Mouse (Mus musculus): ENCODE measurements around the gene Adamts14. TPM values are rescaled to one million over a fixed set of nuclear protein-coding genes. Genes with fewer than 3 reads are reported as not detected.

The Adamts14 gene
- polyA plus RNA-seq, 1 experiment from 2014 or later: 1.8 TPM

DNA sequence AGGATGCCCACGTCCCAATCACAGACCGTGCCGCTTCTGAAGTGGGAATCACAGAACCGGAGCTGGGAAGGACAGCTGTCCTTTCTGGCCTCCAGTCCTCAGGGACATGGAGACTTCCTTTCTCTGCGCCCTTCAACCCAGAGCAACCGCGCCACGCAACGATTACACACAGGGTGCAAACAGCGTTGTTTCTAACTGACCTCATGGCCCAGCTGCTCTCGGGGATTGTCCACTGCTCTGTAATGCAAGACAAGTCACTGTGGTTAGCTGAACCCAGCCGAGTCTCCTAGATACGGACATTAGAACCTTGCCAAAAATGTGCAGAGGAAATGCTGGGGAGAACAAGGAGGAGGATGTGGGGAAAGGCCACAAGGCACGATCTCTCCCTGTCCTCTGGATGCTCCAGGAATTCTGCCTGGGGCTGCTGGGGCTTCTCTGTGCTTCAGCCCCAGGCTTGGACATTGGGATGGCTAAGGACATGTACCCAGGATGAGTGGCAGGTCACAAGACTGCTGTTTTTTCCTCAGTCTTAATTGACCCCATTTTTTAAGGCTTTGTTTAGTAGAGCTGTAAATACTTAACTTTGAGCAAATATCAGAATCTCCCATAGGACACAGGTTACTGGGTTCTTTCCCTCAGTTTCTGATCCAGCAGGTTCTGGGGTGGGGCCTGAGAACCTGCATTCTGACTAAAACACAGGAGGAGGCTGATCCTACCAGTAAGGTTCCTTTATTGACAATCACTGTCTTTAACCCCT is 4.9 kb upstream of the Adamts14 start:
- 51% methylated on average over 14 of the region's 14 CpGs for WGBS
- Histone ChIP-seq H3K9me3 (ENCODE audit: low read length) (no peaks in the 10 kb centered on the region), H3K4me2 (replicated peaks; ENCODE audit: low read depth, low read length) (no peak overlapping the region), H3K4me3 (ENCODE audit: low read depth, low read length) (no peak overlapping the region), H3K27ac (ENCODE audit: low read length) (0 out of 2 replicates have a peak overlapping the region, but pooled peaks have one; percentile 2), H3K9ac (replicated peaks; ENCODE audit: low read depth) (no peak overlapping the region), H3K4me1 (ENCODE audit: insufficient read depth, low read depth, low read length) (no peaks in the 10 kb centered on the region), H3K36me3 (ENCODE audit: insufficient read depth, low read length) (no peaks in the 10 kb centered on the region), H3K27me3 (replicated peaks; ENCODE audit: insufficient read depth, low read length) (no peaks in the 10 kb centered on the region)
- DNase-seq (ENCODE audit: low spot score) (peak; percentile 70), ATAC-seq (peak; percentile 46)
- no peak for TF ChIP-seq EP300 (IDR thresholded peaks at IDR 0.05)
- no peak for TF ChIP-seq CTCF (IDR thresholded peaks at IDR 0.05)

DNA sequence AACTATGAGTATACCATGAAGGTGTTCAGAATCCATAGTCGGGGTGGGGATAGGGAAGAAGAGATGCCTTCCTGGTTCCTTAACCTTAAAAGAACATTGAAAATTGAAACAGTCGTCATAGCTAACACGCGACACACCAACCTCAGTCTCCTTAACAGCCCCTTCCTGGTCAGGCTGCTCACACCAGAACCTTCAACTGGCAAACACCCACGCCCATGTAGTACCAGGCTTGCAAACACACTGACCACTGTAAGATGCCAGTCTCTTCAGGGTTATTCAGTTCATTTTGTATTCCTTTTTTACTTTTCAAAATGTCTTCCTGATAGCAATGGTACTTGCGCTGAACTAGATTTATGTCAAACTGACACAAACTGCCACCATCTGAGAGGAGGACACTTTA is 3.8 kb upstream of the Adamts14 start:
- Histone ChIP-seq H3K9me3 (ENCODE audit: low read length) (no peaks in the 10 kb centered on the region), H3K4me1 (ENCODE audit: insufficient read depth, low read depth, low read length) (no peaks in the 10 kb centered on the region), H3K4me3 (ENCODE audit: low read depth, low read length) (no peak overlapping the region), H3K27ac (ENCODE audit: low read length) (no peak overlapping the region), H3K4me2 (replicated peaks; ENCODE audit: low read depth, low read length) (no peak overlapping the region), H3K27me3 (replicated peaks; ENCODE audit: insufficient read depth, low read length) (0 out of 2 replicates have a peak, but pooled peaks cover 3% of the 10 kb centered on the region), H3K9ac (replicated peaks; ENCODE audit: low read depth) (no peak overlapping the region), H3K36me3 (ENCODE audit: insufficient read depth, low read length) (no peaks in the 10 kb centered on the region)
- TF ChIP-seq EP300 (IDR thresholded peaks at IDR 0.05) (no peak), CTCF (IDR thresholded peaks at IDR 0.05) (no peak)
- WGBS: 91% methylated on average over 6 of the region's 6 CpGs
- ATAC-seq (no peak), DNase-seq (ENCODE audit: low spot score) (no peak)

- WGBS: 2% methylated on average over 5 of the region's 5 CpGs
- Histone ChIP-seq H3K4me1 (ENCODE audit: insufficient read depth, low read depth, low read length) (no peaks in the 10 kb centered on the region), H3K9me3 (ENCODE audit: low read length) (no peaks in the 10 kb centered on the region), H3K36me3 (ENCODE audit: insufficient read depth, low read length) (no peaks in the 10 kb centered on the region), H3K27ac (ENCODE audit: low read length) (no peak overlapping the region), H3K4me2 (replicated peaks; ENCODE audit: low read depth, low read length) (no peak overlapping the region), H3K27me3 (replicated peaks; ENCODE audit: insufficient read depth, low read length) (0 out of 2 replicates have a peak, but pooled peaks cover 5% of the 10 kb centered on the region), H3K4me3 (ENCODE audit: low read depth, low read length) (no peak overlapping the region), H3K9ac (replicated peaks; ENCODE audit: low read depth) (no peak overlapping the region)
- TF ChIP-seq EP300 (IDR thresholded peaks at IDR 0.05): no peak
- TF ChIP-seq CTCF (IDR thresholded peaks at IDR 0.05): peak; percentile 89
- ATAC-seq (peak; percentile 16; the same call in 1 of the 2 replicates), DNase-seq (ENCODE audit: low spot score) (peak; percentile 75)
These were observed 2.5 kb upstream of the Adamts14 start for GRCm38 (mm10) chr10:61275669-61276110.

GRCm38 (mm10) chr10:61274532-61274931 is 1.3 kb upstream of the Adamts14 start:
- no peak for TF ChIP-seq EP300 (IDR thresholded peaks at IDR 0.05)
- Histone ChIP-seq H3K9ac (replicated peaks; ENCODE audit: low read depth) (no peak overlapping the region), H3K36me3 (ENCODE audit: insufficient read depth, low read length) (no peaks in the 10 kb centered on the region), H3K27me3 (replicated peaks; ENCODE audit: insufficient read depth, low read length) (0 out of 2 replicates have a peak, but pooled peaks cover 5% of the 10 kb centered on the region), H3K27ac (ENCODE audit: low read length) (no peak overlapping the region), H3K4me3 (ENCODE audit: low read depth, low read length) (no peak overlapping the region), H3K4me2 (replicated peaks; ENCODE audit: low read depth, low read length) (no peak overlapping the region), H3K4me1 (ENCODE audit: insufficient read depth, low read depth, low read length) (no peaks in the 10 kb centered on the region), H3K9me3 (ENCODE audit: low read length) (no peaks in the 10 kb centered on the region)
- DNase-seq (ENCODE audit: low spot score) (peak; percentile 8), ATAC-seq (no peak)
- 45% methylated on average over 2 of the region's 2 CpGs for WGBS

- Histone ChIP-seq H3K4me2 (replicated peaks; ENCODE audit: low read depth, low read length) (peak overlapping the region; percentile 90), H3K27me3 (replicated peaks; ENCODE audit: insufficient read depth, low read length) (0 out of 2 replicates have a peak, but pooled peaks cover 5% of the 10 kb centered on the region), H3K4me3 (ENCODE audit: low read depth, low read length) (0 out of 2 replicates have a peak overlapping the region, but pooled peaks have one; percentile 45), H3K9ac (replicated peaks; ENCODE audit: low read depth) (peak overlapping the region; percentile 50; the same call in 1 of the 2 replicates), H3K9me3 (ENCODE audit: low read length) (no peaks in the 10 kb centered on the region), H3K4me1 (ENCODE audit: insufficient read depth, low read depth, low read length) (no peaks in the 10 kb centered on the region), H3K27ac (ENCODE audit: low read length) (peak overlapping the region; percentile 72; the same call in 1 of the 2 replicates), H3K36me3 (ENCODE audit: insufficient read depth, low read length) (no peaks in the 10 kb centered on the region)
- TF ChIP-seq EP300 (IDR thresholded peaks at IDR 0.05): no peak
- ATAC-seq (peak; percentile 58), DNase-seq (ENCODE audit: low spot score) (peak; percentile 51)
- 47% methylated on average over 7 of the region's 7 CpGs for WGBS
These were observed 592 bp upstream of the Adamts14 start for GRCm38 (mm10) chr10:61273844-61274215.

DNA sequence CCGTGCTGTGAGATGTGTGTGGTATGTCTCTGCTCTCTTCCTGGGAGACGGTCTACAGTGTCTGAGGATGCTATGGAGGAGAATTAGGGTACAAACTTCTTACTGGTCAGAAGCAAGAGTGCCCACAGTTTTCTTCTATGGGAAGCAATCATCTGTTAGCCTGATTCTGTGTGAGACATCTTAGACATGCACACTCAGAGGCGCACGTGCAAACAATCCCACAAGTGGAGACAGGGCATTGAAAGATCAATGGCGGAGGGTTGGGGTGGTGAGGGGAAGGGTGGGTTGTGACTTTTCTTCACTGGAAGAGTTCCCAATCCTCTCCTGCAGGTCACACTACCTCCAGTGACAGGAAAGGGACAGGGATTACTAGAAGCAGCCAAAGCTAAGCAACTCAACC is 607 bp downstream of the Adamts14 start:
- Histone ChIP-seq H3K27ac (ENCODE audit: low read length) (no peak overlapping the region; the same call in 1 of the 2 replicates), H3K9ac (replicated peaks; ENCODE audit: low read depth) (peak overlapping the region; percentile 50), H3K9me3 (ENCODE audit: low read length) (no peaks in the 10 kb centered on the region), H3K4me3 (ENCODE audit: low read depth, low read length) (peak overlapping the region; percentile 45), H3K4me1 (ENCODE audit: insufficient read depth, low read depth, low read length) (no peaks in the 10 kb centered on the region), H3K27me3 (replicated peaks; ENCODE audit: insufficient read depth, low read length) (0 out of 2 replicates have a peak, but pooled peaks cover 5% of the 10 kb centered on the region), H3K4me2 (replicated peaks; ENCODE audit: low read depth, low read length) (peak overlapping the region; percentile 90), H3K36me3 (ENCODE audit: insufficient read depth, low read length) (no peaks in the 10 kb centered on the region)
- 41% methylated on average over 5 of the region's 5 CpGs for WGBS
- no peak for ATAC-seq
- DNase-seq (ENCODE audit: low spot score): no peak
- TF ChIP-seq CTCF (IDR thresholded peaks at IDR 0.05) (no peak), EP300 (IDR thresholded peaks at IDR 0.05) (no peak)
